ENCODE assay signal across 8 mouse cellular contexts in genomic region chr19:55100227-55101140, GRCm38 (mm10). TPM values are rescaled to one million over a fixed set of nuclear protein-coding genes. Genes with fewer than 3 reads are reported as not detected.
DNase-seq lines count a peak whose midpoint lies in the region; ATAC-seq and TF ChIP-seq lines count a peak whose summit lies in the region.

No protein-coding gene starts in this region.

- peak overlapping the region; percentile 88; the same call in 1 of the 2 replicates for H3K9ac ChIP-seq in limb, embryonic 12.5 days (replicated peaks)
- H3K9ac ChIP-seq in neural tube, embryonic 15.5 days (replicated peaks): peak overlapping the region; percentile 98

- no peak for TF ChIP-seq CTCF in left cerebral cortex, adult 2 months (IDR thresholded peaks at IDR 0.05)
- TF ChIP-seq CTCF in embryonic fibroblast, embryonic 13.5 days (IDR thresholded peaks at IDR 0.05; ENCODE audit: borderline replicate concordance, insufficient read depth, low read length): no peak

- WGBS in limb, embryonic 12.5 days: 81% methylated on average over 2 of the region's 2 CpGs
- WGBS in neural tube, embryonic 15.5 days: 67% methylated on average over 2 of the region's 2 CpGs

- peak overlapping the region; percentile 98 for H3K4me2 ChIP-seq in limb, embryonic 12.5 days
- H3K4me2 ChIP-seq in neural tube, embryonic 15.5 days: peak overlapping the region; percentile 90

- no peaks in the 10 kb centered on the region for H3K27me3 ChIP-seq in limb, embryonic 12.5 days
- H3K27me3 ChIP-seq in neural tube, embryonic 15.5 days (replicated peaks): no peaks in the 10 kb centered on the region

- no peaks in the 10 kb centered on the region for H3K9me3 ChIP-seq in limb, embryonic 12.5 days
- H3K9me3 ChIP-seq in neural tube, embryonic 15.5 days (replicated peaks): no peaks in the 10 kb centered on the region

- intact Hi-C loops in left cerebral cortex, adult 2 months (cut with DNase I): no loop called here

- no peak for ATAC-seq in limb, embryonic 12.5 days (ENCODE audit: insufficient number of reproducible peaks, insufficient read depth, low FRiP score, low TSS enrichment, low read depth)
- ATAC-seq in neural tube, embryonic 15.5 days (ENCODE audit: low FRiP score): no peak

- H3K4me3 ChIP-seq in left cerebral cortex, adult 2 months: peak overlapping the region; percentile 67
- peak overlapping the region; percentile 75 for H3K4me3 ChIP-seq in embryonic fibroblast, embryonic 13.5 days (ENCODE audit: insufficient read depth, low read length)
- peak overlapping the region; percentile 99 for H3K4me3 ChIP-seq in limb, embryonic 12.5 days (replicated peaks)
- H3K4me3 ChIP-seq in neural tube, embryonic 15.5 days (replicated peaks): peak overlapping the region; percentile 94

- H3K36me3 ChIP-seq in limb, embryonic 12.5 days: peaks cover 6% of the 10 kb centered on the region
- peaks cover 6% of the 10 kb centered on the region for H3K36me3 ChIP-seq in neural tube, embryonic 15.5 days

- no peaks in the 10 kb centered on the region for H3K4me1 ChIP-seq in embryonic fibroblast, embryonic 13.5 days (ENCODE audit: control insufficient read depth, insufficient read depth, low read length)
- H3K4me1 ChIP-seq in limb, embryonic 12.5 days (replicated peaks): peaks cover 20% of the 10 kb centered on the region
- peaks cover 26% of the 10 kb centered on the region for H3K4me1 ChIP-seq in neural tube, embryonic 15.5 days

- H3K27ac ChIP-seq in left cerebral cortex, adult 2 months: peak overlapping the region; percentile 95
- no peak overlapping the region for H3K27ac ChIP-seq in embryonic fibroblast, embryonic 13.5 days (ENCODE audit: insufficient read depth, low read length)
- H3K27ac ChIP-seq in limb, embryonic 12.5 days: no peak overlapping the region
- H3K27ac ChIP-seq in neural tube, embryonic 15.5 days (replicated peaks): peak overlapping the region; percentile 94; the same call in 1 of the 2 replicates

- DNase-seq in left cerebral cortex, adult 2 months (ENCODE audit: extremely low spot score in 1 of 2, low spot score in 2 of 2): no peak
- no peak for DNase-seq in left cerebral cortex, adult 9 months (ENCODE audit: low spot score in 2 of 2)
- DNase-seq in right cerebral cortex, postnatal 10 days (ENCODE audit: low spot score in 2 of 2): no peak
- no peak for DNase-seq in spleen, postnatal 36 days (ENCODE audit: low spot score in 2 of 2)
- no peak for DNase-seq in thymus, postnatal 4 days

- TF ChIP-seq POLR2A in embryonic fibroblast, embryonic 13.5 days (IDR thresholded peaks at IDR 0.05; ENCODE audit: low read depth, low read length): no peak

RNA-seq across cellular contexts. Expression of gene Gpam, which starts 26.6 kb away (rescaled TPM):
- total RNA-seq in left cerebral cortex, adult 2 months (2021): 10 to 100 TPM; 35.9 to 36.6 TPM
- polyA plus RNA-seq in embryonic fibroblast, embryonic 13.5 days (2011; ENCODE audit: insufficient read length, low read depth, missing spikeins): 12.1 and 13.7 TPM in 2 replicates
- polyA plus RNA-seq in limb, embryonic 12.5 days (2016; fragmentation: Nextera tagmentation; extraction: Ambion mirVana): 18.2 and 20.4 TPM in 2 replicates
- 18.1 and 18.9 TPM in 2 replicates for polyA plus RNA-seq in neural tube, embryonic 15.5 days (2015; fragmentation: Nextera tagmentation; extraction: Ambion mirVana)

Comparison
In these comparisons a context has a peak if more than half of its experiments do, and no peak if none do; other contexts are left out.
1. H3K27ac ChIP-seq: peak in left cerebral cortex, adult 2 months (single experiment) and neural tube, embryonic 15.5 days (single experiment); none in embryonic fibroblast, embryonic 13.5 days (single experiment) and limb, embryonic 12.5 days (single experiment).
2. Peak in every context shown above with its lines, with median percentiles within 50 percentile points of each other: H3K4me3 ChIP-seq.